Mouse (Mus musculus) MEL (cell line): ENCODE measurements at regions not wholly inside any gene's neighbourhood (a gene's known extent, or its start where the extent isn't known, plus 50 kb on each side); places are given as distances from the start of the nearest gene placed in this dataset.

Experiments used
- DNase-seq: peaks from one replicate; pipeline ENCODE4 v3.0.0; 2011; ENCODE audit warnings: low read depth, low spot score
- H3K27ac ChIP-seq: 2 replicates; pipeline ENCODE4 v1.5.1; 2012; ENCODE audit warnings: low read depth, mild to moderate bottlenecking, control low read depth, low read length, moderate library complexity; ENCODE audit not compliant: control insufficient read depth
- H3K27me3 ChIP-seq, 2 experiments: fragments of 150-350 bp in 1 of 2; sonication (generic) in 1 of 2; 2 replicates each; pipeline ENCODE4 v1.6.1; 2012; ENCODE audit warnings: low read length in 2 of 2, mild to moderate bottlenecking in 2 of 2, improper control_type of control experiment in 1 of 2, moderate library complexity in 1 of 2; ENCODE audit not compliant: insufficient read depth in 2 of 2, control insufficient read depth in 1 of 2
- H3K36me3 ChIP-seq, 2 experiments: 2 replicates each; pipeline ENCODE4 v1.6.1; 2012 to 2014; ENCODE audit warnings: low read length in 2 of 2, improper control_type of control experiment in 1 of 2, inconsistent platforms in 1 of 2, mild to moderate bottlenecking in 1 of 2; ENCODE audit not compliant: insufficient read depth in 2 of 2, control insufficient read depth in 1 of 2
- H3K4me1 ChIP-seq, 2 experiments: fragments of 150-350 bp in 1 of 2; sonication (generic) in 1 of 2; 2 replicates each; pipeline ENCODE4 v1.6.1; 2012; ENCODE audit warnings: low read length in 2 of 2, improper control_type of control experiment in 1 of 2, mild to moderate bottlenecking in 1 of 2; ENCODE audit not compliant: insufficient read depth in 2 of 2, control insufficient read depth in 1 of 2
- H3K4me3 ChIP-seq, 2 experiments: fragments of 150-350 bp in 1 of 2; sonication (generic) in 1 of 2; 2 replicates each; pipeline ENCODE4 v1.5.1; 2012; ENCODE audit warnings: low read depth in 2 of 2, low read length in 2 of 2, mild to moderate bottlenecking in 2 of 2, moderate library complexity in 2 of 2, control low read depth in 1 of 2, improper control_type of control experiment in 1 of 2; ENCODE audit not compliant: control insufficient read depth in 1 of 2, insufficient read depth in 1 of 2
- H3K79me2 ChIP-seq: 2 replicates; pipeline ENCODE4 v1.6.1; 2012; ENCODE audit warnings: mild to moderate bottlenecking, low read length, moderate library complexity; ENCODE audit not compliant: control insufficient read depth, poor library complexity, insufficient read depth
- H3K9ac ChIP-seq: 2 replicates; pipeline ENCODE4 v1.6.1; 2012; ENCODE audit warnings: low read depth, mild to moderate bottlenecking, control low read depth, low read length, moderate library complexity; ENCODE audit not compliant: control insufficient read depth, poor library complexity, severe bottlenecking
- H3K9me3 ChIP-seq: fragments of 150-350 bp; sonication (generic); replicated peaks from 2 replicates; pipeline ENCODE4 v1.6.1; 2012; ENCODE audit warnings: mild to moderate bottlenecking, low read length, improper control_type of control experiment, moderate library complexity; ENCODE audit not compliant: insufficient read depth
- CTCF ChIP-seq, 3 experiments: IDR thresholded peaks in 2 of 3; conservative IDR thresholded peaks in 1 of 3; 2 replicates each; pipeline ENCODE4 v1.5.1; 2011 to 2012; ENCODE audit warnings: low read length in 3 of 3, low read depth in 2 of 3, mild to moderate bottlenecking in 2 of 3, improper control_type of control experiment in 1 of 3, inconsistent platforms in 1 of 3, mixed read lengths in 1 of 3, moderate library complexity in 1 of 3; ENCODE audit not compliant: control insufficient read depth in 1 of 3, insufficient read depth in 1 of 3, poor library complexity in 1 of 3, severe bottlenecking in 1 of 3
- EP300 ChIP-seq, 2 experiments: IDR thresholded peaks; 2 replicates each; pipeline ENCODE4 v1.6.1; 2011; ENCODE audit warnings: improper control_type of control experiment in 2 of 2, low read length in 2 of 2, low read depth in 1 of 2, mild to moderate bottlenecking in 1 of 2
- GABPA ChIP-seq: IDR thresholded peaks from 2 replicates; pipeline ENCODE4 v1.6.1; 2012; ENCODE audit warnings: low read depth, mild to moderate bottlenecking, inconsistent platforms, low read length, improper control_type of control experiment, moderate library complexity
- GATA1 ChIP-seq: IDR thresholded peaks from 2 replicates; pipeline ENCODE4 v1.6.1; 2011; ENCODE audit warnings: low read depth, low read length, improper control_type of control experiment
- HCFC1 ChIP-seq: IDR thresholded peaks from 2 replicates; pipeline ENCODE4 v1.6.1; 2012; ENCODE audit warnings: low read depth, mild to moderate bottlenecking, inconsistent platforms, low read length, improper control_type of control experiment, moderate library complexity
- KAT2A ChIP-seq: conservative IDR thresholded peaks from 2 replicates; pipeline ENCODE4 v1.6.1; 2012; ENCODE audit warnings: low read depth, low read length, improper control_type of control experiment, inconsistent platforms
- MAFK ChIP-seq: IDR thresholded peaks from 2 replicates; pipeline ENCODE4 v1.6.1; 2011; ENCODE audit warnings: low read depth, mild to moderate bottlenecking, low read length, improper control_type of control experiment, borderline replicate concordance
- MAZ ChIP-seq: IDR thresholded peaks from 2 replicates; pipeline ENCODE4 v1.6.1; 2012; ENCODE audit warnings: low read depth, mild to moderate bottlenecking, inconsistent platforms, low read length, improper control_type of control experiment
- MEF2A ChIP-seq: IDR thresholded peaks from 2 replicates; pipeline ENCODE4 v1.6.1; 2014; ENCODE audit warnings: low read depth, mild to moderate bottlenecking, inconsistent platforms, low read length, improper control_type of control experiment; ENCODE audit not compliant: poor library complexity, insufficient replicate concordance, severe bottlenecking; ENCODE audit errors: extremely low read depth
- MYB ChIP-seq: IDR thresholded peaks from 2 replicates; pipeline ENCODE4 v1.6.1; 2011; ENCODE audit warnings: mild to moderate bottlenecking, low read depth, low read length, improper control_type of control experiment
- NRF1 ChIP-seq: IDR thresholded peaks from 2 replicates; pipeline ENCODE4 v1.6.1; 2014; ENCODE audit warnings: low read depth, mild to moderate bottlenecking, inconsistent platforms, low read length, improper control_type of control experiment, moderate library complexity; ENCODE audit not compliant: poor library complexity, insufficient read depth, severe bottlenecking
- POLR2A ChIP-seq, 2 experiments: IDR thresholded peaks; 2 replicates each; pipeline ENCODE4 v1.6.1; 2011 to 2012; ENCODE audit warnings: low read length in 2 of 2, mild to moderate bottlenecking in 2 of 2, control low read depth in 1 of 2, improper control_type of control experiment in 1 of 2, low read depth in 1 of 2, moderate library complexity in 1 of 2; ENCODE audit not compliant: control insufficient read depth in 1 of 2, insufficient read depth in 1 of 2, poor library complexity in 1 of 2
- RAD21 ChIP-seq: IDR thresholded peaks from 2 replicates; pipeline ENCODE4 v1.6.1; 2011; ENCODE audit warnings: mild to moderate bottlenecking, low read depth, low read length, improper control_type of control experiment
- RCOR1 ChIP-seq: IDR thresholded peaks from 2 replicates; pipeline ENCODE4 v1.6.1; 2012; ENCODE audit warnings: low read depth, mild to moderate bottlenecking, inconsistent platforms, low read length, improper control_type of control experiment
- SIN3A ChIP-seq: IDR thresholded peaks from 2 replicates; pipeline ENCODE4 v1.6.1; 2012; ENCODE audit warnings: low read length, improper control_type of control experiment, inconsistent platforms
- SMC3 ChIP-seq: IDR thresholded peaks from 2 replicates; pipeline ENCODE4 v1.6.1; 2011; ENCODE audit warnings: low read depth, low read length, improper control_type of control experiment
- TBP ChIP-seq: IDR thresholded peaks from 2 replicates; pipeline ENCODE4 v1.8.0; 2011; ENCODE audit warnings: low read depth, low read length, improper control_type of control experiment
- USF1 ChIP-seq: IDR thresholded peaks from 2 replicates; pipeline ENCODE4 v1.6.1; 2014; ENCODE audit warnings: low read depth, mild to moderate bottlenecking, inconsistent platforms, low read length, improper control_type of control experiment, moderate library complexity
- USF2 ChIP-seq, 2 experiments: IDR thresholded peaks; 2 replicates each; pipeline ENCODE4 v1.6.1; 2011 to 2012; ENCODE audit warnings: improper control_type of control experiment in 2 of 2, low read length in 2 of 2, borderline replicate concordance in 1 of 2, inconsistent platforms in 1 of 2, low read depth in 1 of 2, mild to moderate bottlenecking in 1 of 2; ENCODE audit not compliant: insufficient read depth in 1 of 2
- ZNF384 ChIP-seq: IDR thresholded peaks from 2 replicates; pipeline ENCODE4 v1.6.1; 2012; ENCODE audit warnings: low read depth, mild to moderate bottlenecking, inconsistent platforms, low read length, improper control_type of control experiment

DNA sequence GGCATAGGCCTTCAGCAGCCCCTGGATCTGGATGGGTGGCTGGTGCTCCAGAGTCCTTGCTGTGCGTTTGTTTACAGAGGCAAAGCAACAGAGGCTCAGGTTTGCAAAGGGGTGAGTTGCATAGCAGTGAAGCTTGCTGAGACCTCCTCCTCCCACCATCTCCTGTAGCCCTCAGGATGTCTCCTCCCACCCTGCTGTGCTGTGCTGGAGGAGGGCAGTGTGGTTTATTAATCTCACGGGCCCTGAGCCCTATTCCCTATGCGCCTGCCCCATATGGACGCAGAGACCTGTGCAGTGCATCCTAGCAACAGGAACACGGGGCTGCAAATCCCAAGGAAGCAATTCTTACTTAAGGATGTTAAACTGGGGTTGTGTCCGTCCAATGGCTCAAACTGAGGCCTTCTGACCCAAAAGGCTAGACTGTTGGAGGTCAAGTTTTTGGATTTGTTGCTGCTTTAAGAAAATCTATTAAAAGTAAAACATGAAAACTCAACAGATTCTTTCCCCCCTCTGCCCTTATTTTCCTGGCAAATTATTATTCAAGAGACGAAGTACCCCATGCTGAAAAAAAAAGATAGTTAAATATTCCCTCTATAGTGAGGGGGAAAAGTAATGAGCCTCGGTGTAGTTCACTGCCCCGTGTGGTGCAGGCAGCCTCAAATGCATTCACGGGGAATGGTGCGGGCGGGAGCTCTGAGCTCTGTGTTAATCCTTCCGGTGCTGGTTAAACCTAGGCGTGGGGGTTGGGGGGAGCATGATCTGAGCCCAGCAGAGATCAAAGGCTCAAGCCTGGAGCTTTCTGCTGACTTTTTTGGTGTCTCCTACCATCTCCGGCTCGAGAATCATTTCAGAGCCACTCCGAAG lies 297.8 kb downstream of the Cdh26 start:
- Histone ChIP-seq H3K9ac (no peak overlapping the region), H3K27me3 (no peaks in the 10 kb centered on the region), H3K27ac (no peak overlapping the region), H3K36me3 (no peaks in the 10 kb centered on the region), H3K9me3 (no peaks in the 10 kb centered on the region), H3K79me2 (no peaks in the 10 kb centered on the region), H3K4me1 (no peaks in the 10 kb centered on the region), H3K4me3 (no peak overlapping the region)
- TF ChIP-seq RCOR1 (no peak), USF2 (IDR thresholded peaks at IDR 0.05; ENCODE audit: borderline replicate concordance in 1 of 2, insufficient read depth in 1 of 2, low read depth in 1 of 2, low read length in 2 of 2) (no peak), NRF1 (no peak), MAZ (no peak), MYB (no peak), USF1 (no peak), GATA1 (no peak), SIN3A (no peak), ZNF384 (no peak), EP300 (IDR thresholded peaks at IDR 0.05; ENCODE audit: low read depth in 1 of 2, low read length in 2 of 2) (no peak), MAFK (no peak), RAD21 (no peak), MEF2A (no peak), CTCF (IDR thresholded peaks at IDR 0.05 in 2 of 3, conservative IDR thresholded peaks at IDR 0.05 in 1 of 3; ENCODE audit: control insufficient read depth in 1 of 3, insufficient read depth in 1 of 3, low read depth in 2 of 3, low read length in 3 of 3, poor library complexity in 1 of 3, severe bottlenecking in 1 of 3) (no peak), GABPA (no peak), POLR2A (IDR thresholded peaks at IDR 0.05; ENCODE audit: control insufficient read depth in 1 of 2, insufficient read depth in 1 of 2, low read depth in 1 of 2, low read length in 2 of 2, poor library complexity in 1 of 2) (no peak), SMC3 (no peak), TBP (no peak), HCFC1 (no peak), KAT2A (no peak)
- DNase-seq = no peak

DNA sequence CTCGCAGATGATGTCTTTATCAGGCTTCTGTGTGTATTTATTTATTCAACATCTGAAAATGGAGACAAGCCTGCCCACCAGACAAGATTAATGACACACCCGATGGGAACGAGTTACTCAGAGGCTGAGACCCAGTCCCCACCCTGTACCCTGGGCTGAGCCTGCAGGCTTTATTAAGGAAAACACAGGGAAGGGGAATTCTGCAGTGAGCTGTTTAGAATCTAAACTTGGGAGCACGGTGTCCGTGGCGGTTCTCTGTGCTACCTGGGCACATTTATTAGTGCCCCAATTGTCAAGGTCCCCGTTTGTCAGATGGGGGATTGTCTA lies 298.4 kb downstream of the Cdh26 start:
- no peak overlapping the region for H3K9ac ChIP-seq
- no peaks in the 10 kb centered on the region for H3K9me3 ChIP-seq
- H3K4me3 ChIP-seq = no peak overlapping the region
- no peaks in the 10 kb centered on the region for H3K4me1 ChIP-seq
- H3K27me3 ChIP-seq = no peaks in the 10 kb centered on the region
- H3K36me3 ChIP-seq = no peaks in the 10 kb centered on the region
- DNase-seq = no peak
- H3K79me2 ChIP-seq = no peaks in the 10 kb centered on the region
- TF ChIP-seq MAFK (no peak), USF2 (IDR thresholded peaks at IDR 0.05; ENCODE audit: borderline replicate concordance in 1 of 2, insufficient read depth in 1 of 2, low read depth in 1 of 2, low read length in 2 of 2) (no peak)
- no peak overlapping the region for H3K27ac ChIP-seq
